In the genomic region with DNA sequence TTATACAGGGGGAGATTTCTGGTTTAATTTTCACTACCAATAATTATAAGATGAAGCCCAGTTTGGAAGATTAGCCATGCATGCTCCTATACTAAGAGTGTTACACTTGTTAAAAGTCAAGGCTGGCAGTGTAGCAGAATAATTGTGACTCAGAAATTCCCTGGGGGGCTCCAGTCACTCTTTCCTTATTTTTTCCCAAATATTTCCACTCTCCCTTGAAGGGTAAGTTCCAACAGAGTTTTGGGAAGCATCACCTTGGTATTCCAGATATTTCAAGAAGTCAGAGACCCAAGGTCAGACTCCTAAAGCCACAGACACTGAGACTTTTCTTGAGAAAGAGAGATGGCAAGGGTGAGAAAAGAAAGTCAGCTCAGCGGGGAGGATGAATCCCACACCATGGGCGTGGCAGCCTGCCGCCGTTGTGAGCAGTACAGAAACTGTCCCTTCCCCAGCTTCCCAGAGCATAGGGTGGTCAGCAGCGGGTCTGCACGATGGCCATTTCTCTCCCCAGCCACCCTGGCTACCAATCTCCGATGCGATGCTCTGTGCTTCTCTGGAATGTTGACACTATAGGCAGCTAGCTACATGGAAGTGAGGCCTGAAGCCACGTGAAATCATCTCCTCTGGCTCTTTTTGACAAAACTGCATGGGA, we compare ENCODE assay signal across 8 mouse cellular contexts. TPM values are rescaled to one million over a fixed set of nuclear protein-coding genes. Genes with fewer than 3 reads are reported as not detected.
DNase-seq lines count a peak whose midpoint lies in the region; ATAC-seq and TF ChIP-seq lines count a peak whose summit lies in the region.

No protein-coding gene starts in this region.

- H3K36me3 ChIP-seq in midbrain, embryonic 11.5 days (ENCODE audit: control insufficient read depth, insufficient read depth, low read length), result no peaks in the 10 kb centered on the region
- H3K36me3 ChIP-seq in midbrain, embryonic 13.5 days, result no peaks in the 10 kb centered on the region
- H3K36me3 ChIP-seq in hindbrain, embryonic 14.5 days (replicated peaks; ENCODE audit: control insufficient read depth, insufficient read depth), result no peaks in the 10 kb centered on the region
- H3K36me3 ChIP-seq in neural tube, embryonic 15.5 days, result no peaks in the 10 kb centered on the region

- peak overlapping the region; percentile 96 for H3K27ac ChIP-seq in gastrocnemius, adult 2 months
- no peak overlapping the region for H3K27ac ChIP-seq in midbrain, embryonic 11.5 days (ENCODE audit: low read depth, low read length)
- H3K27ac ChIP-seq in midbrain, embryonic 13.5 days, result no peak overlapping the region
- no peak overlapping the region for H3K27ac ChIP-seq in hindbrain, embryonic 14.5 days
- no peak overlapping the region for H3K27ac ChIP-seq in neural tube, embryonic 15.5 days (replicated peaks)

- H3K9ac ChIP-seq in midbrain, embryonic 11.5 days (ENCODE audit: low read length), result no peak overlapping the region
- no peak overlapping the region for H3K9ac ChIP-seq in midbrain, embryonic 13.5 days (replicated peaks)
- H3K9ac ChIP-seq in hindbrain, embryonic 14.5 days, result no peak overlapping the region
- no peak overlapping the region for H3K9ac ChIP-seq in neural tube, embryonic 15.5 days (replicated peaks)

- no peaks in the 10 kb centered on the region for H3K27me3 ChIP-seq in midbrain, embryonic 11.5 days (ENCODE audit: control insufficient read depth, insufficient read depth, low read length)
- H3K27me3 ChIP-seq in midbrain, embryonic 13.5 days, result 0 out of 2 replicates have a peak, but pooled peaks cover 3% of the 10 kb centered on the region
- 0 out of 2 replicates have a peak, but pooled peaks cover 5% of the 10 kb centered on the region for H3K27me3 ChIP-seq in hindbrain, embryonic 14.5 days (ENCODE audit: control insufficient read depth, insufficient read depth, low read length)
- H3K27me3 ChIP-seq in neural tube, embryonic 15.5 days (replicated peaks), result 0 out of 2 replicates have a peak, but pooled peaks cover 8% of the 10 kb centered on the region

- 21% methylated on average over 9 of the region's 9 CpGs for WGBS in midbrain, embryonic 11.5 days
- WGBS in midbrain, embryonic 13.5 days, result 23% methylated on average over 9 of the region's 9 CpGs
- 18% methylated on average over 9 of the region's 9 CpGs for WGBS in hindbrain, embryonic 14.5 days
- WGBS in neural tube, embryonic 15.5 days, result 27% methylated on average over 9 of the region's 9 CpGs

- H3K4me2 ChIP-seq in midbrain, embryonic 11.5 days, result no peak overlapping the region
- no peak overlapping the region for H3K4me2 ChIP-seq in midbrain, embryonic 13.5 days (replicated peaks)
- 0 out of 2 replicates have a peak overlapping the region, but pooled peaks have one; percentile 39 for H3K4me2 ChIP-seq in hindbrain, embryonic 14.5 days (replicated peaks)
- H3K4me2 ChIP-seq in neural tube, embryonic 15.5 days, result peak overlapping the region; percentile 38

- H3K4me3 ChIP-seq in gastrocnemius, adult 2 months, result peak overlapping the region; percentile 69
- no peak overlapping the region for H3K4me3 ChIP-seq in midbrain, embryonic 11.5 days (ENCODE audit: low read depth, low read length)
- H3K4me3 ChIP-seq in midbrain, embryonic 13.5 days (replicated peaks), result no peak overlapping the region
- no peak overlapping the region for H3K4me3 ChIP-seq in hindbrain, embryonic 14.5 days (replicated peaks; ENCODE audit: low read length)
- H3K4me3 ChIP-seq in neural tube, embryonic 15.5 days (replicated peaks), result no peak overlapping the region

- intact Hi-C loops in gastrocnemius, adult 2 months (cut with DNase I), result no loop called here
- intact Hi-C loops in gastrocnemius, postnatal 14 days (cut with DNase I; ENCODE audit: low total_unique reads), result no loop called here

- TF ChIP-seq CTCF in gastrocnemius, adult 2 months (IDR thresholded peaks at IDR 0.05), result no peak

- no peaks in the 10 kb centered on the region for H3K9me3 ChIP-seq in midbrain, embryonic 11.5 days (ENCODE audit: control insufficient read depth, low read length)
- H3K9me3 ChIP-seq in midbrain, embryonic 13.5 days, result no peaks in the 10 kb centered on the region
- no peaks in the 10 kb centered on the region for H3K9me3 ChIP-seq in hindbrain, embryonic 14.5 days (ENCODE audit: control insufficient read depth, low read length)
- no peaks in the 10 kb centered on the region for H3K9me3 ChIP-seq in neural tube, embryonic 15.5 days (replicated peaks)

- no peaks in the 10 kb centered on the region for H3K4me1 ChIP-seq in midbrain, embryonic 11.5 days (ENCODE audit: control insufficient read depth, insufficient read depth, low read length)
- peaks cover 7% of the 10 kb centered on the region for H3K4me1 ChIP-seq in midbrain, embryonic 13.5 days (replicated peaks)
- H3K4me1 ChIP-seq in hindbrain, embryonic 14.5 days (replicated peaks; ENCODE audit: control insufficient read depth, insufficient read depth, low read length), result 0 out of 2 replicates have a peak, but pooled peaks cover 6% of the 10 kb centered on the region
- H3K4me1 ChIP-seq in neural tube, embryonic 15.5 days, result peaks cover 12% of the 10 kb centered on the region

- no peak for ATAC-seq in midbrain, embryonic 11.5 days (ENCODE audit: low FRiP score)
- no peak for ATAC-seq in midbrain, embryonic 13.5 days
- ATAC-seq in hindbrain, embryonic 14.5 days (ENCODE audit: low FRiP score), result no peak
- ATAC-seq in neural tube, embryonic 15.5 days (ENCODE audit: low FRiP score), result no peak

- DNase-seq in gastrocnemius, adult 2 months, result peak; percentile 36
- no peak for DNase-seq in gastrocnemius, postnatal 25 days
- peak; percentile 82 for DNase-seq in midbrain, embryonic 11.5 days (ENCODE audit: low spot score, missing footprints)
- DNase-seq in hindbrain, embryonic 14.5 days (ENCODE audit: low spot score), result no peak
- DNase-seq in gastrocnemius, postnatal 14 days, result no peak
- no peak for DNase-seq in layer of hippocampus, postnatal 14 days (ENCODE audit: low spot score in 2 of 2)

RNA-seq across cellular contexts. Expression of a gene that starts 28.8 kb away (rescaled TPM):
- 10 to 100 TPM; 31.2 to 52.3 TPM for total RNA-seq in gastrocnemius, adult 2 months (2021)
- total RNA-seq in gastrocnemius, postnatal 25 days (2021), result 10 to 100 TPM; 24.8 to 29.6 TPM
- polyA plus RNA-seq in midbrain, embryonic 11.5 days (2014; fragmentation: Nextera tagmentation; extraction: Ambion mirVana), result 5.5 and 8.3 TPM in 2 replicates
- polyA plus RNA-seq in midbrain, embryonic 13.5 days (2015; fragmentation: Nextera tagmentation; extraction: Ambion mirVana), result 5.5 TPM in 2 replicates
- 7.2 and 8.6 TPM in 2 replicates for polyA plus RNA-seq in hindbrain, embryonic 14.5 days (2014; fragmentation: Nextera tagmentation; extraction: Ambion mirVana)
- 5.9 and 7.2 TPM in 2 replicates for polyA plus RNA-seq in neural tube, embryonic 15.5 days (2015; fragmentation: Nextera tagmentation; extraction: Ambion mirVana)
- 10 to 100 TPM; 27.7 to 29.0 TPM for total RNA-seq in gastrocnemius, postnatal 14 days (2021)
- 10 to 100 TPM; 11.4 to 11.7 TPM for total RNA-seq in layer of hippocampus, postnatal 14 days (2021)

Comparison
In these comparisons a context has a peak if more than half of its experiments do, and no peak if none do; other contexts are left out.
1. DNase-seq: peak in gastrocnemius, adult 2 months (single experiment) and midbrain, embryonic 11.5 days (single experiment); none in gastrocnemius, postnatal 25 days (single experiment), hindbrain, embryonic 14.5 days (single experiment), gastrocnemius, postnatal 14 days (single experiment) and layer of hippocampus, postnatal 14 days (0 of 2).
2. H3K4me2 ChIP-seq: peak in hindbrain, embryonic 14.5 days (single experiment) and neural tube, embryonic 15.5 days (single experiment); none in midbrain, embryonic 11.5 days (single experiment) and midbrain, embryonic 13.5 days (single experiment).